Mouse (Mus musculus) spleen, postnatal 14 days (tissue): ENCODE results near the gene Map1b.

Source experiments
- DNase-seq, 2 experiments: peaks; one replicate each; pipeline ENCODE4 v3.0.0; 2021 to 2022; ENCODE audit warnings: low spot score in 2 of 2

The Map1b gene

DNA sequence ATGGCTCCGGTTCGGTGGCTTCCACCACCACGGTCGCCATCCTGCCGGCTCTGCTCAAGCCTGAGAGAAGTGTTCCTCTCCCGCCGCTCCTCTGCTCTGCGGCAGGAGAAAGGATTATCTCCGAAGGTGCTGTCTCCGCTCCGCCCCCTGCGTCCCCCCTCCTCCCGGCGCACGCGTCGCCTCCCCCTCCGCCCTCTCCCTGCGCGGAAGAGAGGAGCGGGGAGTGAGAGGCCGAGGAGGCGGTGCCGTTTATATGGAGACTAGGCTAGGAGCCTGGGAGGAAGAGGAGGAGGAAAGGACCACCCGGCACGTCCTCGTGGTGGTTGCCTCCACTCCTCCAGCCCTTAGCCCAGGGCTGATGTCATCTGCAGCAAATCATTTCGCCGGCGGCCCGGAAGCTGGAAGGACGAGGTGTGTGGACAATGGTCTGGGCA, at the start of gene Map1b:
Map1b (minus strand) TSS at position 93 of the 434 bp plus-strand sequence.
- DNase-seq = no peak

DNA sequence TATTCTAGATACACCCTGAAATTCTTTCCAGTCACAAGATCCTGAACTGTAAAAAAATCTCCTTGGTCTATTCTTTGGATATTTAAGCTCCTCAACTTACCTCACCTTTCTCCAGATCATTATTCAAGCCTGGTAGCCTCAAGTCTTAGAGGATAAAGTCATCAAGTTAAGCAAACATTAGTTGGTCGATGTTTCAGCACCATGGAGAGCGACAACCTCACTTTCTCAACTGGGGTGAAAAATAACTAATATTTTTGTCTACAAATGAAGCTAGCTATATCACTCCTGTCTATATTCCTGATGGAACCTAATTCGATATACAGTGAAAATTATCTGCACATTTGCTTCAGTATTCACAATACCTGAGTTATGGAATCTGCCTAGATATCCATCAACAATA, 48.0 kb upstream of the Map1b start:
- no peak for DNase-seq

DNA sequence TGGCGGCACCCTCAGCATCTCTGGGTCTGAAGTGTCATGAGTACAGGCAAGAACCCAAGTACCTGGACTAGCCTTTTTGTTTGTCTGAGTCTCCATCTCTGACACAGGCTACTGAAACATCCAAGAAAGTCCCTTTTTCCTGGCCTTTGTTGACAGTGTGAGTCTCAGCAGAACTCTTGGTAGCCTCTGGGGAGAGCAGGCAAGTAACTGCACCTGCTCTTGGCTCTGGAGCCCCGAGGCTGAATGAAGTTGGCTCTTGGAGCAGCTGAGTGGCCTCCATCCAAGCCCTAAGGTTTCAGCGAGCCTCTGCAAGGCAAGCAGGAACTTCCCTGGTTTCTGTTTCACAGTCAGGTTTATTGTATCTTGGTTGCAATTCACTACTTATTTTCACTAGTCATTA, 46.7 kb upstream of the Map1b start:
- no peak for DNase-seq

DNA sequence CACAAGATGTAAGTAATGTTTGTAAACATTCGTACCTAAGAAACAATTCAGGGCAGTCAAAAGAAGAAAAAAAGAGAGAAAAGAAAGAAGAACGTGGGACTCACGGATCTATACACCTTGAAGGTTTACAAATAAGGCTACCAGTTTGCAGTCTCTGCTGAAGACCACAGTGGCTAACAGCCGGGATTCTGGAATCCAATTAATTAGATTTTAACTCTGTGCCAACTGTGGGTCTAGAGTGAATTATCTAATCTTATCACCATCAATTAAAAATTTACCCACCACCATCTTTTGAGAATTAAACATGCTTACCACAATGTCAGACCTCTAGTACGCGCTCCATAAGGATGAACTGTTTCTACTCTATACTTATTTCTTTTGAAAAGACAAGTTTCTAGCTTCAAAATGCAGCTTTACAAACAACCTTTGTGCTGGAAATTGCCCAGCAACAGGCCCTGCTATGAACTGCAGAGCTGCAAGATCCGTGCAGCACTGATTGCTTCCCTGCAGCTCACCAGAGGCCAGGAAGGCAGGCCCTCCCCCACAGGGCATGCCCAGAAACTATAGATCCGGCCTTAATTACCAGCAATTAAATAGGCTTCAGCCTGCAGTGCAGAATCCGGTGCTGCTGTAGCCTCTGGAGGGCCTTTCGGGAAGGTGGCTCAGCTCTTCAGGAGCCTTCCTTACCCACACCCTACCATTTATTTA, 45.7 kb upstream of the Map1b start:
- DNase-seq = no peak

DNA sequence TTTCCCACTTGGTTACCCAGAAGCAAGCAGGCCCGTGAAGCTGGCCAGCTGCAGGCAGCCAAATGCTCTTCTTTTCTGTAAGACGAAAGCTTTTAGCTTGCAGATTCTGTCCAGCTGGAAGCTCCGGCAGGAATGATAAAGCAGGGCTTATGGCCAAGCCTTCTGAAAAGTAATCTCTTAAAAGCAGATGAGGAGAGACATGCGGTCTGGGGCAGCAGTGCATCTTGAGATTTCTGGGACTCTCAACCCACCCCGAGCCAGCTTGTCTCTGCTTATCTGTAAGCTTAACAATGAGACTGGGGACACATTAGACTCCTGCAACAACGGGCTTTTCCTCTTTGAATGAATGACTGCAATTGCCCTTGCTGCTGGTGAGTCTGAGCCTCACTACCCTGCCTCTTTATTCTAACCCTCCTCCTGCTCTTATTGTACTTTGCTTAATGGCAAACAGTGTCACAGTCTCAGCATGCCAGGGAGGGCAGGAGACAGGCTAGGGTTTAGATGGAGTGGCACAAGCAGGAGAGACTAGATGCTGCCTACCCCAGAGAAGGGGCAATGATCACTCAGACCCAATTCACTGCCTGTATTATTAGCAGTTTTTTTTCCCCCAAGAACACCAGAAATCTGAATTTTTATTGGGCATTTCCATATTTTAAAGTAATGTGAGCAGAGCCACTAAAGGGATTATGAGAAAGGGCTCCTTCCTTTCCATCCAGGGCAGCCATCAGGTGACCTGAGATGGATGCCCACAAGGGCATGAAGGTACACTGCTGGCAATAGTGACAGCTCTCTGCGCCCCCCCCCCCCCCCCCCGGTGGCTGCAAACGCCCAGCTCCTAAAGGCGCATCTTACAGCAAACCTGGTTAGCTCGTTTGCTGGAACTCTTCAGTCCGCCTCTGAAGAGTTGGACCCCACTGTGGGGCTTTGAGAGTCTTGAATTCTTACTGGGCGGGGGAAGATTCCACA, 44.6 kb upstream of the Map1b start:
- DNase-seq = no peak

DNA sequence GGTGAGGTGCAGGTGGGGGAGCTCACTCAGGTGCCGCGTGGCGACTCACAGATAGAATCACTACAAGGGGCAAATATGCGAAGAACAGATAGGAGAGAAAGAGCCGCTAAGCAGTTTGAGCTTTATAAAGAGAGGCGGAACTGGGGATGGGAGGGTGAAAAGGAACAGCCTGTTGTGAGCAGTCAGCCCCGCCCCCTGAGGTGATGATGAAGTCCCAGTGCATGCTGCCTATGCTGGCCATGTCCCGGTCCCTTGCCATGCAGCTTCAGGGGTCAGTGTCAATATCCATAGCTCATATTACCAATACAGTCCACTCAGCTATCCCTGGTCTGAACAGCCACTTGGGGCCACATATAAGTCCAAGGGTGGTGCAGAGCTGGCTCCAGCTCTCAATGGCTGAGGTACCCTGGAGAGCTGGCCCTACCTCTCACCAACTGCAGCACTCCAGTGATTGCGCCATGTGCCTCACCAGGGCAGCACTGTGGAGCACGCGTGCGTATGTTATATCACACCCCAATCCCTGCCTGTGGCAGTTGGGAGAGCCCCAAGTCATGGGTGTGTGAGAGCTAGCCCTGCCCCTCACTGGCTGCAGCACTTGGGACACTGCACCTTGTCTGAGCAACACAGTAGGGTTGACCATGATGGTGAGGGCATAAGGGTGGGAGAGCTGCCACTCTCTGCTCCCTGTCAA, 42.0 kb upstream of the Map1b start:
- DNase-seq = no peak

DNA sequence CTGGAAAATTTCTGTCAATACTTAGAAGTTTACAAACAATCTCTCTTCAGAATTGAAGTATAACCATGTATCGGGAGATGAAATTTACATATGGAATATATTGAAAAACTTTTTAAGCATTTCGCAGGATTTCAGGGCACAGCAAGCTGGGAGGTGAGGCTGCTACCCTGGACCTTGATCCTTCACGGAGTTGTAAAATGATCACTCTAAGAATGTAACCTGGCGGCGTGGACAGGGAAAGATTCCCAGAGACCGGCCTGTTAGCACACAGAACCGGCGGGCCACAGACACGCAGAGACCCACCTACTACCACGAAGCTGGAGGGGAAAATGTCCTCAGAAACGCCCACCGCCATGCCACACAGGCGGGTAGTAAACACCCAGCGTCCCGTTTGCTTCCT, 41.5 kb upstream of the Map1b start:
- no peak for DNase-seq

DNA sequence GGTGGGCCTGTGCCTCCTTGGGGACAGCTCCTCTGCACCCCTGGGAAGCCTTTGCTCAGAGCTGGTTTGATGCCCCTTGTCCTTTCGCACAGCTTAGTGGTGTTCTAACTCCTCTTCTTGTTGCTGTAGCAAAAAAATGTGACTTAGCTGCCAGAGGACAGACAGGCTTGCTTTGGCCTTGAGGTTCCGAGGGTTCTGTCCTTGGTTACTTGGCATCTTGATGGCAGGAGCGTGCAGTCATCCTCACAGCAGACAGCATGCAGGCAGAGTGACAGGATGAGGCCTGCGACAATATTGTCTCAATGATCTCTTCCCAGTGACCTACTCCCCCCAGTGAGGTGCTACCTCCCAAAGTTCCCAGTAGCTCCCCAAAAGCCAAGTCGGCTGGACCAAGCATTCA, 41.0 kb upstream of the Map1b start:
- DNase-seq = no peak

DNA sequence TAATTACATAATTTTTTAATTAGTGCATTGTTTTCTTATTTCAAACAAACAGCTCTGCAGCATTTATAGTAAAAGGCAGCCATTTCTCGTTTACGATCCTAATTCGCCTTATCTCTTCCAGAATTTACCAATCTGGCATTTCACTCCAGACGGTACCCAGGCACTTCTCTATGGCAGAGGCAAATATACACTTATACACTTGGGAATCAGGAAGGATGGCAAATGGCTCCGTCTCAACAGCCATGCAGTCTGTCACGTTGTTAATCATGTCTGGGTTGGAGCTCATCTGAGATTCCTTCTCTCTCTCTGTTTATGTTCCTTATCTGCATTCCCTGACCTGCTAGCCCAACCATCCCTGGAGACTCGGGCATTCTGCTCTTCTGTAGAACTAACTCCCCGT, 38.6 kb upstream of the Map1b start:
- no peak for DNase-seq

DNA sequence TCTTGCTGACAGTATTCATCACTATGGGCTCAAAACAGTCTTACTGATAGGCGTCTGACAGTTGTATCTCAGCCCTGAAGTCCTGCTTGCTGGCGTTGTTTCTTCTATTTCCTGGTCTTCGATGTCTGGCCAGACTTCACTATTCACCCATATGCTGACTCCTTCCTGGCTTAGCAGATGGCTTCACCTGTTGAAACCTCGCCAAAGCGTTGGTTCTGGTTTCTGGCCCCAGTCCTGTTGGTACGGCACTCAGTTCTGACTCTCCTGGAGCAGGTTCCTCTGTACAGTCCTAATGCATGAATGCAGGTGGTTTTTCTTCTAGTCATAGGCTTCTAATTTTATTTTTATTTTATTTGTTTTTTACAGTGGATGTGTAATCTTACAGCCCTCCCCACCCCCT, 38.1 kb upstream of the Map1b start:
- no peak for DNase-seq

DNA sequence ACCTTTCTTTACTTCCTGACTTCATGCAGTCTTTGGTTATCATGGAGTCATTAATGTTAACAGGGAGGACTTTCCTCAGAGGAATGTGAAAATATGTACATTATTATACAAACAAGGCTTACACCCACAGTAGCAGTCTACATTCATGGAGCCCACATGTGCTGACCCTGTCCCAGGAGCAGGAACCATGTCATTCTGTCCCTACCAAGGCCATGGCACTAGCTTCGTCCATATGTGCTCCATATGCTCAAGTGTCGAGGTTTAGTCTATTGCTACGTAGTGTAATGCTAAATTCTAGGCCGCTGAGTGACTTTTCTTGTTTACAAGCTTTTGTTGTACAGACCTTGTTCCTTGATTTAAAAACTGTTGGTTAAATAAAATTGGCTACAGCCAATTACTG, 36.0 kb upstream of the Map1b start:
- DNase-seq = no peak

DNA sequence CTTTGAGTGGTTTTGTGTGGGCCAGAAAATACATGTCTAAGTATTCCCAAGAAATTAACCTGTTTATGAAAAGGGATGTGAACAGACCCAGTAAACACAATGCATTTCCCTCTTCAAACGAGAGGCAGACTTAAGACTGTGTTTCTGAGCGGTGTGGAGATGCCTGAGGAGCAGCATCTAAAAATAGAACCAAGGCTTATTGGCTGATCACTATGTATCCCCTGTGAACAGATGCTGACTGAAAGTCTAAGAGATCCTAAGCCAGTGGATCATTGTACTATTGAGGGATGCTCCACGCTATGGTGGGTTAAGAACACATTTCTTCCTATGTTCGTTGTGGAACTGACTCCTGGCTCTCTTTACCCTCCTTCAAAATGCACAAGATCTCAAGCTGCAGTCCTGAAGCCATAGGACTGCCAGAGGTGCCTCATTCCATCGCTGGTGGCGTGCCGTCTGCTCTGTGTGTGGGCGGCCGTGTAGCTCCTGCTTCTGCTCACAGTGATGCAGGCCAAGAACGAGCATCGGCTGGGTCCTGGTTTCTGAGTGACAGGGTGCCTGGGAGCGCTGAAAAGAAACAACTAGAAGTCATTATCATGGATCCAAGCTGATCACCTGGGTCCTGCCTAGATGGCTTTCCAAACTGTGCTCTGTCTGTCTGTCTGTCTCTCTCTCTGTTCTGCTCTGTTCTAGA, 34.5 kb upstream of the Map1b start:
- no peak for DNase-seq

DNA sequence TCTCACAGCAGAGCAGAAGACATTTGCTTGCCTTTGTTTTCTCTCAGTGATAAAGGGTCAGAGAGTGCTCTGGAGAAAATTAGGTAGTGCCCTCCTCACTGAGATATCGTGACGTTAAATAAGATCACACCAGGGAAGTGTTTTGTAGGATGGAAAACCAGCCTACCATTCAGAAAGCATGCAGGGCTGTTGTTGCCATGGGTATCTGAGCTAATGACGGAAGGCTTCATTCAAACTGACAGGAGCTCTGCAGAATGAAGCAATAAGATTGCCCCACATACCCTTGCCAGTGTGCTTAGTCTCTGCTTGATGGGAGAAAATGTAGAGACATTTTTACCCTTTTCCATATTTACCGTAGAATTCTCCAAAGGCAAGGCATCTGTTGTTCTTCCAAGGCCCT, 33.7 kb upstream of the Map1b start:
- no peak for DNase-seq

DNA sequence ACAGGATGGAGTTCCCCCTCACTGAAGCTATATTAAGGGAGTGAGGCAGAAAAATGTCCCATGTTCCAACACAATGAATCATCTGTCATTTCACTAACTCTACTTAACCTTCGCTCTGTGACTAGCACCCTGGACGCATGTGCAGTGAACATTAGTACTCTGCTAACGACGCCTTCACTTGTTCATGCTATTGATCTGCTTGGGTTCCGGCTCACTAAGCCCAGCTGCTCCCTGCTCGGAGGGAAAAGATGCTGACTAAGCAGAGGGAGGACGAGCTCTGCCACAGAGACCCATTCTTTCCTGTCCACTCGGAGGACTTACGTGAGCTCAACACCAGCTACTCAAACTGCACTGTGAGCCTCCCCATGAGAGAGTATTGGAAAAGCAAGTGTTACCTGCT, 33.2 kb upstream of the Map1b start:
- no peak for DNase-seq

DNA sequence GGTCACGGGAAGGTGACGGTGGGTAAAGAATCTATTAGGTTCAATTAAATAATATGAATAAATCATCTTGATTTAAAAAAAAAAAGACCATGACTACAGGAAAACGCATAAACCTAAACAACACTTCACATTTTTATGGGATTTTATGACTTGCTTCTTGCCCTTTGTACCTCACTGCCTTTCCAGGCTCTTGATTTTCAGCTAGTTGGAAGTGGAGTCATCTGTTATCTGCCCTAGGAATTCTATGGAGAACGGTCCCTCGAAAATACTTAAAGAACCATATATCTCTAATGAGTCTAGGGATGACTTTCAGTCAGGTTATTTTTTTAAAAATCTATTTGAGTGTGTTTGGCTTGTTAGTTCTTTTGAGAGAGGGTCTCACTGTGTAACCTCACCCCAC, 30.5 kb upstream of the Map1b start:
- DNase-seq = no peak

DNA sequence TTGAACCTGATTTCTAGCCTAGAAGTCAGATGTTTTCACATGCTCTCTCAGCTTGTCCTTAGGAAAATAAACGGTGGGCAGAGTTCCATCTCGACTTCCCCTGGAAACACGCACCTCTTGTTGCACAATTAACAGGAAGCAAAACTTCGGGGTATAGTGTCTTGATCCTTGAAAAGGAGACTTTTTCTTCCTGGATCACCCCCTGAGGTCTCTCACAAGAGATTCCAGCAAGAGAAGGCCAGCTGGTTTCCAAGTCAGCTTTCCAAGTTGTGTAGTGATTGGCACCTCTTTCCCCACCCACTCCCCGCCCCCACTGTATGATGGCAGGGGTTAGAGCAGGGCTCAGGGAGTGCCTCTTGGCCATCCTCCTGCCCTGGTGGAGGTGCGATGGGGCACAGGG, 28.9 kb upstream of the Map1b start:
- DNase-seq = no peak

DNA sequence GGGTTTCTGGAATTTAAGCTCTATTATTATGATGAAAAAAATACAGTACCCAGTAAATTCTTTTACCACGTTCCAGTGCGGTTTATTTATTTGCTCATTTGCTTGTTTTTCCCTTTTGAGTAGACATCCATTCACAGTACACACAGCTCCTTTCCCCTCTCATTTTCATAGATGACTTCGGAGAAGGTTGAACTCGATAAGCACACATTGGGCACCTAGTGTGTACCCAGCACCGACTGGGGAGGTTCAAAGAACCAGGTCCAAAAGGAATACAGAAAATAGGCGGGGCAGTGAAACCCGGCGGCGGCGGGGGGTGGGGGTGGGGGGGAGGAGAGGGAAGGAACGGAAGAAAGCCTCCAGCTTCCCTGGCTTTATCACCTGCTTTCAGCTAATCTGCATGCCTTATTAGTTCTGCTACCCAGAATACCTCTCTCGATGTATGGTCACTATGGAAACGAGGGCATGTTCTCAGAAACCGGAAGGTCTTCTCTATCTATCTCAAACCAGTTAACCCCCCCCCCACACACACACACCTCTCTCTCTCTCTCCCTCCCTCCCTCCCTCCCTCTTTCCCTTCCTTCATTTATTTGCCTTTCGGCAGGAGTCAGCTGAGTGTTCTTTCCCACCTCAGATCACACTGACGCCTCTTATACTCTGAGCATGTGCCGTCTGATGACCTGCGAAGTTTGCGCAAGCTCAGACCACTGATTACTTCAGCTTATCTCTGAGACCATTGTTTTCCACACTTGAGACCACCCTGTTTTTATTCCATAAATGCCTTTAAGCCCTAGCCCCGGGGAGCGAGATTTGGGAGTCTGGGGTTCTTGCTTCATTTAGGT, 25.3 kb upstream of the Map1b start:
- no peak for DNase-seq

DNA sequence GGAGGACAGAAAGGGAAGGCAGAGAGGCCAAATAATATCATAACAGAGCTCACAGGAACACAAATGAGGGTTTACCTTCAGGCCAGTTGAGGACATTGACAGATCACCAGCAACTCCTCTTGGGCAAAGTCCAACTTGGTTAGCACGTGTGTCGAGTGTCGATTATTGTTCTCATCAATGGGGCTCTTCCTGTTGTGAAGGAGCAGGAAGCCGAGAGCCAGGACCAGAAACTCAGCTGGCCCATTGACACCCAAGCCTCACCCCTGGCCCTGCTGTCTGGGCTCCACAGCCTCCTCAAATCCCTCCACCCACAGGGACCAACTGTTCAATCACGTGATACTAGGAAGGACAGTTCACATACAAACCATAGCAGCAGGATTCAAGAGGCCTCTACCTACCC, 22.9 kb upstream of the Map1b start:
- no peak for DNase-seq

DNA sequence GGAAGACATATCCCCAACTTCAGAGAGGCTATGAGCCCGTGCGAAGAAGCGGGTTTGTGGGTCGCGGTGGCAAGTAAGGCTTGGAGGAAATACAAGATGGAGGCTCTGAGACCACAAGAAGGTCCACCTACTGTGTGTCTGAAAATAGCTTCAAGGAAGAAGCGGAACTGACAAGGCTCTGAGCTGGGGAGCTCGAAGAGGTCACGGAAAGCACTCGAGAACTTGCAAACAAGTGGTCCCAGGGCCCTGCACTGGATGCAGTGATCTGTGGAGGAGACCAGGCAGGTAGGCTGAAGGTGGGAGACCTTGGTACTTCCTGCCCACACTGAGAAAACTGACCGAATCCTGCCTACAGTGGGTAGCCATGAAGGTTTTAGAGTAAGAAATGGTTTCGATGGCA, 22.5 kb upstream of the Map1b start:
- no peak for DNase-seq

DNA sequence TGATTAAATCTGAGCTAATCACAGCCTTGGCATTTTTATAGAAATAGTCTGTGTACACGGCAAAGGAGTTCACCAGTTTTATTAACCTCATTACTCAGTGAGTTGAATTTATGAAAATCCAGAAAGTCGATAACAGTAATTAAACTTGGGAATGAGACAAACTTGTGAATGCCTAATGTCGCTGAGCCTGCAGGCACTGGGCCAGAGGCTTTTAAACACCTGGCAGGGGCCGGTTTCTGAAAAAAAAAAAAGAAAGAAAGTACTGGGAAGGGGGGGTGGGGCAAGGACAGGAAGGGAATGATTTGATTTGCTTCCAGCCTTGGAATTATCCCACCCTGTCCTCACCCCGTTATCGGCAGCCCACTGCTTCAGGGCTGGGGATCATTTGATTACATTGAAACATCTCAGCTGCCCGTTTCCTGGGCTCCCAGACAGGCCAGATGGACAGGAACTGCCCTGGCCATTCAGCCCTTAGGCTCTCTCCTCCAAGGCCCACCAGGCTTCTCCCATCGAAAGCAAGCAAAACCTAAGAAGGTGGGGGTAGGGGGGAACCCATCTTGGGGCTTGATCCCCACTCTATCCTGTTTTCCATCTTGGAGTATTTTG, 21.7 kb upstream of the Map1b start:
- DNase-seq = no peak

DNA sequence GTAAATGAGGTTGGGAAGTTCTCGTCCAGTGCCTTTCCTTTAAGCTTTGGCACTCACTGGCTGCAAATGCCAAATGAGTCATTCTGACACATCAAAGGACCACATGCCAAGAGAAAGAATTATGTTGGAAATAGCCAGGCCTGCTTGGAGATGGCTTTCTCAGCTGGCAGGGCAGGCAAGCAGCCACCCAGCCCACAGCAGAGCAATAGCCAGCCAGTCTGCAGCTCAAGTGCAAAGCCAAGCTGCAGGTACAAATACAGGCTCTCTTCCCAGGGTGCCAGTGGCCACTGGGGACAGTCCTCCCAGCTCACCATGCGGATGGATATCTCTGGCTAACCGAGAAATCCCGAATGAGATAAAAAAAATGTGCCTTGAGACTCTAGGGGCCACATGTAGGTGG, 12.1 kb upstream of the Map1b start:
- DNase-seq = no peak
